Mouse (Mus musculus): ENCODE results near the gene Ppp1r1b. TPM values are rescaled to one million over a fixed set of nuclear protein-coding genes. Genes with fewer than 3 reads are reported as not detected.
"Not testable (repeated sequence)": the region's sequence is repeated elsewhere in the genome, so short reads cannot be mapped to it uniquely, and the experiment has no call there.

The Ppp1r1b gene
- polyA plus RNA-seq, 1 experiment from 2014 or later = 2.7 TPM

- DNase-seq (ENCODE audit: low spot score) = no peak
Observed at GRCm38 (mm10) chr11:98371556-98372240, 23.5 kb downstream of the Ppp1r1b start.

DNA sequence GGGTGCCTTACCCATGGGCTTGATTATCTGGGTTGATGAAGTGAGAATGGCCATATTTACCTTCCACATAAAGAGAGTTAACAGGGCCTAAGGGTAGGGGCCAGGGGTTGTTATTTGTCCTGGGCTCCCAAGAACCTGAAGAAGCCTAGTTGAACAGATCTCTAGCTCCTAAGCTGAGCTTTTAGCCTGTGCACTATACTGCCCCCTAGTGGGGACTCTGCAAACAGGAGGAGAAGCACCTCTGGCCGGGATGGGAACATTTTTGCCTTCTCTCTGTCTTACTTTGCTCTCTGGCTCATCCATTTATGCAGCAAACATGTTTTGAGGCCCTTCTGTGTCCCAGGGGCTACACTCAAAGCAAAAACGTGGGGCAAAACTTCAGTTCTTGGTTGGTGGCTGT lies 24.2 kb downstream of the Ppp1r1b start:
- DNase-seq (ENCODE audit: low spot score) = peak; percentile 81

DNA sequence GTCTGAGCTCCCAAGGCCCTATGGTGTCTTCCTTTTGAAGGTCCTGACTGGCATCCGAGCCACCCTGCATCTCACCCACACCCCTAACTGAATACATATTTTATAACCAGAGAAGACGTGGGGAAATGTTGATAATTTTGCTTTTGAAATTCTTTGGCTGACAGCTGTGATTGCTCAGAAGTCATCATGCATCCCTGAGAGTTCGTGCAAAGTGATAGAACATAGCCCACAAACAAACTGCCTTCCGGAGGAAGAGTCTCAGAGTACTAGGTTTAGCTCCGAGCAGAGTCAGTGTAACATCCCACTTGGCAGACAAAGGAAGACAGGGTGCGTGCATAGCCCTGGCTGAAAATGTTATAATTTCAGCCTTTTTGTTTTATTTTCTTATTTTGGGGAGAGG lies 25.0 kb downstream of the Ppp1r1b start:
- DNase-seq (ENCODE audit: low spot score) = no peak

- no peak for DNase-seq (ENCODE audit: low spot score)
Observed at GRCm38 (mm10) chr11:98374266-98374665, 26.1 kb downstream of the Ppp1r1b start.

DNA sequence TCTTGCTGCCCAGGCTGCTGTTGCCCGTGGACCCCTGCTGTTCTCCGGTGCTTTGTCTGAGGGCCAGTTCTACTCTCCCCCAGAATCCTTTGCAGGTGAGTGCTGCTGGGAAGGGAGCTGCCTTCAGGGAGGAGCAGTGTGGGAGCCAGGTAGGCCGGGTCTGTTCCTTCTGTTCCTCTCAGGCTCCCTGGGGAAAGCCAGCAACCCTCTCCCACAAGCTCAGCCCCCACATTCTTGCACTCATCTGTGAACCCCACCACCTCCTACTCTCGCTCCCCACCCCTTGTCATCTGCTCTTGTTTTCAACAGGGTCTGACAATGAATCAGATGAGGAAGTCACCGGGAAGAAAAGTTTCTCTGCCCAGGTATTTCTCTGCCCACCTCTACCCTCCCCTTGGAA lies 28.6 kb downstream of the Ppp1r1b start:
- DNase-seq (ENCODE audit: low spot score) = no peak

- DNase-seq (ENCODE audit: low spot score) = no peak
Observed at GRCm38 (mm10) chr11:98377787-98378186, 29.6 kb downstream of the Ppp1r1b start.

DNA sequence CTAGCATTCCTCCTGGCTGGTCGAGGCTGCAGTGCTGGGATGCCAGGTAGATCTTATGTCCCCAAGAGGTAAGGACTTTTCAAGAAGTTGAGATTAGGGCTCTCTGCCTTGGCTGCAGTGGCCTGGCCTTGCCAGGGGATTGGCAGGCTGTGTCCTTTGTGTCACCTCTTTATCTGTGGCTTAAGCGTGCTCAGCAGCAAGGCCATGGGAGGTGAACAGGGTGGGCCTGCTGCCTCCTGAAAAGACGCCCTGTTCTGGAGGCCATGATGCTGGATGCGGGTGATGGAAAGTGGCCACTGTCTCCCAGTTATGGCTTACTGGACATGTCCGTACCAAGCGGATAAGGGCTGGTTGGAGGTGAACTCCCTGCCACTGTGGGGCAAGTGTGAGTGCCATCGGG lies 31.2 kb downstream of the Ppp1r1b start:
- no peak for DNase-seq (ENCODE audit: low spot score)

- DNase-seq (ENCODE audit: low spot score) = no peak
Observed at GRCm38 (mm10) chr11:98380106-98380505, 31.9 kb downstream of the Ppp1r1b start.

DNA sequence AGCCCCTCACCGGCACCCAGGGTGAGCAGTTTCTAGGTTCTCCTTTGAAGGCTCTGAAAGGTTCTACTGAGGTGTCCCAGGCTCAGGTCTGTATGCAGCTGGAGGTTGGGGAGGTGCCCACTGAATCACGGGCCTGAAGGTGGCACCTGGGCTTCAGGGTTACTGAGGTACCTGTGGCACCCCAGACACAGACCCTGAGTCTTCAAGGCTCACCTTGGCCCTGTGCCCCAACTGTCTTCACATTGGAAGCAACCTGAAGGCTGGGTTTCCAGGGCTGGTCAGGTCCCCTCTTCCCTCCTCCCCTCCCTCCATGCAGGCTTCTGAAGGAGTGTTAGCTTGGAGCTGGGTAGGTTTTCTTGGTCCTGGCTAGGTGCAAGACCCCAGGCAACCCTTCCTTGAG lies 33.4 kb downstream of the Ppp1r1b start:
- DNase-seq (ENCODE audit: low spot score) = no peak

GRCm38 (mm10) chr11:98382405-98382804 lies 34.2 kb downstream of the Ppp1r1b start:
- not testable (repeated sequence) for DNase-seq (ENCODE audit: low spot score)

- no peak for DNase-seq (ENCODE audit: low spot score)
Observed at GRCm38 (mm10) chr11:98383261-98384030, 35.2 kb downstream of the Ppp1r1b start, which contains the start of gene Tcap. Gene Tcap (plus strand): TSS chr11:98383811.

- no peak for DNase-seq (ENCODE audit: low spot score)
Observed at GRCm38 (mm10) chr11:98384216-98384615, 36.0 kb downstream of the Ppp1r1b start.

- no peak for DNase-seq (ENCODE audit: low spot score)
Observed at GRCm38 (mm10) chr11:98384721-98385637, 36.8 kb downstream of the Ppp1r1b start.

DNA sequence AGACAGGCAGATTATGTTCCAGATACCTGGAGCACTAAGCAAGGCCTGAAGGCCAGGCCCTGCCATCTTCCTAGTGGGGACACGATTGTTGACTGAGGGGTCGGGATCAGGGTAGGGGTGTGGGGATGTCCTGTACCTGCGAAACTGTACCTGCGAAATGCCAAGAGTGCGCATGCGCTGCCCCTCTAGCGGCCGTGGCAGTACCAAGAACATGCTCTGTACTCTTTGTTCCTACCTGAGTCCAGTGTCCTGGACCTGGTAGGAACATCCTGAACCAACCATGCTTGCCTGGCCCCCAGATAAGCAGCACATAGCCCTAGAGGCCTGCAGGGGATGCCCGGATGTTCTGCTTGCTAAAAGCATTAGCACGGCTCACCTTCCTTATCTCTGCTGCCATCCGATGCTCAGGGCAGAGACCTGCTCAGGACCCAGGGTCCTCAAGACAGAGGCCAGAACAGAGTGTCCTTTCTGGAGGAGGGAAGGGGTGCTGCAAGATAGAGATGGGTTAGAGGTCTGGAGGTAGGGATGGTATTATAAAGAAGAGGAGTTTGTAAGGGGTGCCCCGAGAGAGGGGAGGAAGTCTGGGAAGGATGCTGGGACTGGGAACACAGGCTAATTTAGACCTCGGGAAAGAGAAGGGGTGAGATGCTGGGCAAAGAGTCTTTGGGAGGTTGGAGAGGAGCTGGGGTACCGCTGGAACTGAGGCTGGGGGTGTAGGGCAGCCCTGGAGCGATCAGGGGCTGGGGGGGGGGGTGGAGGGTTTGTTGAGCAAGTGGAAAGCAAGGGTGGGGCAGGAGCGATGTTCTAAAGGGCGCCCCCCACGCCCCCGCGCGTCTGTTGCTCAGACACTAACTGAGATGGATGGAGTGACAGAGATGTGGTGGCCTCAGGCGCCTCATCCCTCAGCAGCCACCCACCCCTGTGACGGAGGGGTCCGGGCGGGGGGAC lies 37.7 kb downstream of the Ppp1r1b start, which contains the start of gene Pnmt:
Pnmt (plus strand) TSS at position 813 of the 948 bp plus-strand sequence.
- no peak for DNase-seq (ENCODE audit: low spot score)

DNA sequence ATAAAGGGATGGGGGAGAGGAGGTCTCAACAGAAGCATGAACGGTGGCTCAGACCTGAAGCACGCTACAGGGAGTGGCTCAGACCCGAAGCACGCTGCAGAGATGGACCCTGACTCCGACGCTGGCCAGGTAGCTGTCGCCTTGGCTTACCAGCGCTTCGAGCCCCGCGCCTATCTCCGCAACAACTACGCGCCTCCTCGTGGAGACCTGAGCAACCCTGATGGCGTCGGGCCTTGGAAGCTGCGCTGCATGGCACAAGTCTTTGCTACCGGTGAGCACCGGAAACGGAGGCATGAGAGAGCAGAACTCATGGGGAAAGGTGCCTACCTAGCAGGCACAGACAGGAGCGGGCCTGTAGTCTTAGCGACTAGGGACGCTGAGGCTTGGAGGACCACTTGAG lies 38.4 kb downstream of the Ppp1r1b start:
- peak; percentile 61 for DNase-seq (ENCODE audit: low spot score)

- no peak for DNase-seq (ENCODE audit: low spot score)
Observed at GRCm38 (mm10) chr11:98387056-98387577, 38.9 kb downstream of the Ppp1r1b start.

GRCm38 (mm10) chr11:98388282-98388681 lies 40.1 kb downstream of the Ppp1r1b start:
- no peak for DNase-seq (ENCODE audit: low spot score)

DNA sequence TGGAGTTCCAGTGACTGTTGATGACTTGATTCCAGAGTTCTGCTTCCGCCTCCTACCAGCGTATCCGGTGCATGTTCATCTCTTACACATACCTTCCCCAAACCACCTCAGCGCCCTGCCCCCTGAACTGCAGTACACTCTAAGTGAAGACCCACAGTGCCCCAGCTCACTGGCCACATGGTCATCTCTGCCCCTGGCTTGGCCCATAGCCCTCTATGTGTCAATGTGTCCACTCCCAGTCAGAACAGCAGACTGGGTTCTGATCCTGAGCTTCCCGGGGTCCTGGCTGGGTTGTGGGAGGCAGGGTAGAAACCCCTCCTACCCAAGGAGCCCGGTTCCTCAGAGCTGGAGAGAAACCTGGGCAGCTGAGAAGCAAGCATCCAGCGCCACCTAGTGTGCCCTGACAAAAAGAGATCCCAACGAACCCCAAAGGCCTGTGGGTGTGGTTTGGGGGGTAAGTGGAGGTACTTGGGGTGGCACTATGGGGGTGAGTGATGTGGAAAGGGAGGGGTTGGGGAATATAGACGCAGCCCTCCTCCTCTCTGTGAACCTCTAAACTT lies 41.1 kb downstream of the Ppp1r1b start:
- peak; percentile 78 for DNase-seq (ENCODE audit: low spot score)

DNA sequence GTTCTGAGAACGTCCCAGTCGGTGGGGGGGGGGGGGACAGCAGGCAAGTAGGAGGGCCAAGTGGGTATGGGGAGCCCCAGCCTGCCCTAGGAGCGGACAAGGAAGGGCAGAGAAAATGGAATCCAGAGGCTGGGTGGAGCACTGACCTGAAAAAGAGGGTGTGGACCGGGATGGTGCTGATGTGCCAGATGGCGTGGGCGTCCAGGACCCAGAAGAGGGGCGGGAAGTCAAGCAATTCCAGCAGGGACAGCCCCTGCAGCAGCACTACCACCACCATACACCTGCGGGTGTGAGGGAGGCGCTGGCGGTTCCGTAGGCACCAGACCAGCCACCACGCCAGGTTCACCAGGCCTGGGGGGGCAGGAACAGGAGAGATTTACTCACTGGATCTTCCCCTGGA lies 41.9 kb downstream of the Ppp1r1b start:
- DNase-seq (ENCODE audit: low spot score) = no peak

DNA sequence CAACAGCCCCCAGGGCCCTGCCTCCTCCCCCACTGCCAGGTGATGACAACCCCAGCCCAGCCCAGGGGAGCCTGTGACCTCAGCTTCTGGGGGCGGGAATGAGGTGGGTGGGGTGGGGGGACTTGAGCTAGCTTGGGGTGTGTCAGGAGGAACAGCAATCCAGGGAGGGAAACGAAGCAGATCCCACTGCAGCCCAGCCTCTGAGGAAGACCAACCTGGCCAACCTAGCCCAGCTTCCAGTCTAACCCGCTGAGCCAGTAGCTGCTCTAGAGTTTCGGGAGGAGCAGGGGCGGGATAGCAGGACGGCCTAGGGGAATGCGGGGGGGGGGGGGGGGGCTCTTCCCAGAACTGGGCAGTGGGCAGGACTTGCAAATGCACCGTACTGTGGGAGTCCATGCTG lies 43.8 kb downstream of the Ppp1r1b start:
- no peak for DNase-seq (ENCODE audit: low spot score)
